Mouse (Mus musculus) limb, embryonic 14.5 days (tissue): ENCODE results near the gene Csad. TPM values are rescaled to one million over a fixed set of nuclear protein-coding genes. Genes with fewer than 3 reads are reported as not detected.

Source experiments
- ATAC-seq: fragments of 200-750 bp; cut with Nextera tagmentation; 2 replicates; pipeline ENCODE4 v1.8.0; 2017; ENCODE audit warnings: low read depth, moderate number of reproducible peaks, moderate TSS enrichment; ENCODE audit not compliant: low FRiP score
- DNase-seq: peaks from one replicate; pipeline ENCODE4 v3.0.0-alpha.2; 2015; ENCODE audit warnings: low spot score
- H3K27ac ChIP-seq: fragments of 300-500 bp; sonication (generic); replicated peaks from 2 replicates; pipeline ENCODE4 v1.5.1; 2014; ENCODE audit warnings: low read depth, mild to moderate bottlenecking, low read length, moderate library complexity, mixed read lengths
- H3K27me3 ChIP-seq: fragments of 300-500 bp; sonication (generic); 2 replicates; pipeline ENCODE4 v1.6.1; 2014; ENCODE audit warnings: low read length, mixed read lengths; ENCODE audit not compliant: control insufficient read depth, insufficient read depth
- H3K36me3 ChIP-seq: fragments of 300-500 bp; sonication (generic); 2 replicates; pipeline ENCODE4 v1.6.1; 2014; ENCODE audit warnings: mild to moderate bottlenecking, low read length, moderate library complexity, mixed read lengths; ENCODE audit not compliant: control insufficient read depth, insufficient read depth
- H3K4me1 ChIP-seq: fragments of 300-500 bp; sonication (generic); 2 replicates; pipeline ENCODE4 v1.6.1; 2014; ENCODE audit warnings: antibody characterized with exemption, low read length, mixed read lengths; ENCODE audit not compliant: control insufficient read depth, insufficient read depth
- H3K4me2 ChIP-seq: fragments of 300-500 bp; sonication (generic); replicated peaks from 2 replicates; pipeline ENCODE4 v1.6.1; 2014; ENCODE audit warnings: low read depth, mild to moderate bottlenecking, low read length, moderate library complexity; ENCODE audit not compliant: severe bottlenecking
- H3K4me3 ChIP-seq: fragments of 300-500 bp; sonication (generic); replicated peaks from 2 replicates; pipeline ENCODE4 v1.5.1; 2014; ENCODE audit warnings: low read length
- H3K9ac ChIP-seq: fragments of 300-500 bp; sonication (generic); 2 replicates; pipeline ENCODE4 v1.6.1; 2014; ENCODE audit warnings: mild to moderate bottlenecking, low read depth, low read length, moderate library complexity; ENCODE audit not compliant: severe bottlenecking
- H3K9me3 ChIP-seq: fragments of 300-500 bp; sonication (generic); 2 replicates; pipeline ENCODE4 v1.6.1; 2016; ENCODE audit warnings: low read length; ENCODE audit not compliant: control insufficient read depth
- POLR2A ChIP-seq: fragments of 200-500 bp; IDR thresholded peaks from 2 replicates; pipeline ENCODE4 v1.8.0; 2012; ENCODE audit warnings: inconsistent platforms, mild to moderate bottlenecking, moderate library complexity, borderline replicate concordance; ENCODE audit not compliant: insufficient read depth, insufficient read length; ENCODE audit errors: extremely low read depth
- WGBS: fragments of 180-500 bp; shearing (Covaris S2); extraction: QIAGEN DNeasy Blood & Tissue Kit; methylation state at CpG from one replicate; pipeline ENCODE4 v1.1.7; 2014; 5-methylcytosine and 5-hydroxymethylcytosine counted together
- polyA plus RNA-seq, 2 experiments: library from polyadenylated mRNA; depleted of rRNA in 1 of 2; stranded (reverse) in 1 of 2; unstranded in 1 of 2; fragments of >200 nt; fragmentation: Nextera tagmentation in 1 of 2; extraction: Ambion mirVana in 1 of 2; gene quantifications; 2 replicates each; pipeline versions ENCODE4 v1.2.1 to v1.2.3; 2012 to 2014

Gene Csad
- polyA plus RNA-seq, 2 experiments = 66.1 to 112 TPM

- DNase-seq (peak; percentile 61), ATAC-seq (no peak)
- H3K9me3 ChIP-seq = no peaks in the 10 kb centered on the region
- peak overlapping the region; percentile 75 for H3K9ac ChIP-seq
- H3K36me3 ChIP-seq = peaks cover 35% of the 10 kb centered on the region
- WGBS = 2% methylated on average over 8 of the region's 8 CpGs
- no peak for TF ChIP-seq POLR2A
- peaks cover 70% of the 10 kb centered on the region for H3K4me1 ChIP-seq
- peak overlapping the region; percentile 95 for H3K27ac ChIP-seq
- H3K27me3 ChIP-seq = no peaks in the 10 kb centered on the region
- H3K4me2 ChIP-seq = peak overlapping the region; percentile 94
- H3K4me3 ChIP-seq = peak overlapping the region; percentile 60
These were observed 43.7 kb upstream of the Csad start for GRCm38 (mm10) chr15:102248131-102248811.

- peak overlapping the region; percentile 75 for H3K9ac ChIP-seq
- peak overlapping the region; percentile 95 for H3K27ac ChIP-seq
- H3K4me1 ChIP-seq = peaks cover 73% of the 10 kb centered on the region
- 2% methylated on average over 42 of the region's 65 CpGs for WGBS
- peak; percentile 56 for ATAC-seq
- H3K4me3 ChIP-seq = peak overlapping the region; percentile 60
- no peak for TF ChIP-seq POLR2A
- no peaks in the 10 kb centered on the region for H3K27me3 ChIP-seq
- peak; percentile 76 for DNase-seq
- peak overlapping the region; percentile 94 for H3K4me2 ChIP-seq
- H3K36me3 ChIP-seq = peaks cover 35% of the 10 kb centered on the region
- no peaks in the 10 kb centered on the region for H3K9me3 ChIP-seq
These were observed 43.0 kb upstream of the Csad start for GRCm38 (mm10) chr15:102247252-102248130.

GRCm38 (mm10) chr15:102246866-102247251, 42.3 kb upstream of the Csad start:
- peak overlapping the region; percentile 75 for H3K9ac ChIP-seq
- DNase-seq (peak; percentile 97), ATAC-seq (peak; percentile 76)
- H3K4me3 ChIP-seq = peak overlapping the region; percentile 60
- peaks cover 35% of the 10 kb centered on the region for H3K36me3 ChIP-seq
- peak overlapping the region; percentile 94 for H3K4me2 ChIP-seq
- H3K4me1 ChIP-seq = peaks cover 72% of the 10 kb centered on the region
- no peaks in the 10 kb centered on the region for H3K9me3 ChIP-seq
- WGBS = under 1% methylated on average over 31 of the region's 35 CpGs
- TF ChIP-seq POLR2A = no peak
- peak overlapping the region; percentile 95 for H3K27ac ChIP-seq
- no peaks in the 10 kb centered on the region for H3K27me3 ChIP-seq

GRCm38 (mm10) chr15:102245891-102246741, 41.6 kb upstream of the Csad start:
- peak overlapping the region; percentile 95 for H3K27ac ChIP-seq
- ATAC-seq = peak; percentile 54
- TF ChIP-seq POLR2A = peak; percentile 34; the same call in 1 of the 2 replicates
- H3K27me3 ChIP-seq = no peaks in the 10 kb centered on the region
- peak overlapping the region; percentile 75 for H3K9ac ChIP-seq
- H3K4me2 ChIP-seq = peak overlapping the region; percentile 94
- H3K36me3 ChIP-seq = peaks cover 35% of the 10 kb centered on the region
- peaks cover 64% of the 10 kb centered on the region for H3K4me1 ChIP-seq
- WGBS = 3% methylated on average over 42 of the region's 44 CpGs
- H3K4me3 ChIP-seq = peak overlapping the region; percentile 60
- H3K9me3 ChIP-seq = no peaks in the 10 kb centered on the region
- DNase-seq = peak; percentile 87
